Mouse (Mus musculus) urinary bladder, adult 2 months (tissue): ENCODE measurements around the gene Nfkbia. TPM values are rescaled to one million over a fixed set of nuclear protein-coding genes. Genes with fewer than 3 reads are reported as not detected.

Experiments
- DNase-seq: peaks from one replicate; pipeline ENCODE4 v3.0.0; 2022; ENCODE audit warnings: low spot score
- polyA plus RNA-seq: library from polyadenylated mRNA; depleted of rRNA; stranded (reverse); fragments of >200 nt; gene quantifications from 2 replicates; pipeline ENCODE4 v1.2.3, GENCODE M21; 2012; rRNA removed

The Nfkbia gene
- polyA plus RNA-seq: 69.7 and 83.8 TPM in 2 replicates

- peak; percentile 97 for DNase-seq
Observed at GRCm38 (mm10) chr12:55492184-55492898, at the start of gene Nfkbia. Gene Nfkbia, minus strand, starts transcription at chr12:55492647.

GRCm38 (mm10) chr12:55539157-55539556, 46.7 kb upstream of the Nfkbia start:
- DNase-seq: no peak

- DNase-seq: no peak
Observed at GRCm38 (mm10) chr12:55538328-55538971, 46.0 kb upstream of the Nfkbia start.

- no peak for DNase-seq
Observed at GRCm38 (mm10) chr12:55537742-55538141, 45.3 kb upstream of the Nfkbia start.

GRCm38 (mm10) chr12:55536537-55537135, 44.2 kb upstream of the Nfkbia start:
- DNase-seq: no peak

GRCm38 (mm10) chr12:55526983-55527752, 34.7 kb upstream of the Nfkbia start:
- no peak for DNase-seq

- DNase-seq: no peak
Observed at GRCm38 (mm10) chr12:55518061-55518738, 25.8 kb upstream of the Nfkbia start.

GRCm38 (mm10) chr12:55508817-55509216, 16.4 kb upstream of the Nfkbia start:
- DNase-seq: no peak

- no peak for DNase-seq
Observed at GRCm38 (mm10) chr12:55507332-55507935, 15.0 kb upstream of the Nfkbia start.

- DNase-seq: no peak
Observed at GRCm38 (mm10) chr12:55506029-55506330, 13.5 kb upstream of the Nfkbia start.

GRCm38 (mm10) chr12:55505314-55506028, 13.0 kb upstream of the Nfkbia start:
- DNase-seq: no peak

GRCm38 (mm10) chr12:55499031-55499430, 6.6 kb upstream of the Nfkbia start:
- no peak for DNase-seq

GRCm38 (mm10) chr12:55497737-55498136, 5.3 kb upstream of the Nfkbia start:
- DNase-seq: no peak

GRCm38 (mm10) chr12:55495902-55496605, 3.6 kb upstream of the Nfkbia start:
- DNase-seq: no peak

- DNase-seq: no peak
Observed at GRCm38 (mm10) chr12:55495114-55495901, 2.9 kb upstream of the Nfkbia start.

GRCm38 (mm10) chr12:55493381-55493780, 934 bp upstream of the Nfkbia start:
- DNase-seq: no peak

GRCm38 (mm10) chr12:55492941-55493340, 494 bp upstream of the Nfkbia start:
- DNase-seq: no peak

GRCm38 (mm10) chr12:55491516-55492183, 797 bp downstream of the Nfkbia start:
- DNase-seq: peak; percentile 99
